Mouse (Mus musculus) right cerebral cortex, postnatal 36 days (tissue): ENCODE data around the gene Rgl3.

Experiments used
- DNase-seq, 2 experiments: peaks; one replicate each; pipeline ENCODE4 v3.0.0; 2022; ENCODE audit warnings: low spot score in 2 of 2, mixed read lengths in 1 of 2

Gene Rgl3

GRCm38 (mm10) chr9:21983911-21984310 is 5.3 kb downstream of the Rgl3 start:
- no peak for DNase-seq

DNA sequence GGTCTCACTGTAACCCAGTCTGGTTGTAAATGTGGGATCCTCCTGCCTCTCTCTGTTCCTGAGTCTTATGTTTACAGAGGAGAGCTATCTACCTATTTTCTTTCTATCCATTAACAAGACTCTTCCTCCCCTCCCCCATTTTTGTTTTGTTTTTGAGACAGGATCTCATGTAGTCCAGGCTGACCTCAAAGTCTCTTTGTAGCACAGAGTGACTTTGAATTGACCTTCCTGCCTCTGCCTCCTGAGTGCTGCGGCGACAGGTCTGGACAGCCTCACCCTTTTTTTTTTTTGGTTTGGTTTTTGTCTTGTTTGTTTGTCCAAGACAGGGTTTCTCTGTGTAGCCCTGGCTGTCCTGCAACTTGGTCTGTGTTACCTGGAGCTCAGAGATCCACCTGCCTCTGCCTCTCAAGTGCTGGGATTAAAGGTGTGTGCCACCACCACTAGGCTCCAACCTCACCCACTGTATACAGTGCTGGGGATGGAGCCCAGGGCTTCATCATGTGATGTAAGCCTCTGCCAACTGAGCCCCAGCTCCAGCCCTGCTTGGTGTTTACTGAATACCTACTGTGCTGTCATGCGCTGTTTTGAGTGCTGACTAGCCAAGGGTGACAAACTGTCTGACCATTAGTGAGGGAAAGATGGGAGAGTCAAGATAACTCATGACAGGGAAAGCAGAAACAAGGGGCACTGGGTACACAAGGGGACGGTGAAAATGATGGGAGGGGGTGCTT is 10.7 kb downstream of the Rgl3 start:
- DNase-seq: no peak

DNA sequence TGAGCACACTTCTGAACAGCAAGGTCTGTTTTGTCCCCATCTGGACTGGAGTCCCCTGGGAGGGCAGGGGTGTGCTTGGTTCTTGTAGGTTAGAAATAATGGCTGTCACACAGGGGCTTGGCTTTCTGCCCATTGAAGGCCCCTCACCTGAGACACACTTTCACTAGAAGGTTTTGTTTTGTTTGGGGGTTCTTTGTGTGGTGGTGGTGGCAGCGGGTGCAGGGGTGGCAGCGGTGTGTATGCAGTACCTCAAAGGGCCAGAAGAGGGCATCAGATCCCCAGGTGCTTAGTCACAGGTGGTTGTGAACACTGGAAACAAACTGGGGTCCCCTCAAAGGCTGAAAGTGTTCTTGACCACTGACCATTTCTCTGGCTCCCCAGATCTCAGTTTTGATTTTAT is 11.3 kb downstream of the Rgl3 start:
- no peak for DNase-seq

- DNase-seq: no peak
These were observed 11.9 kb downstream of the Rgl3 start for GRCm38 (mm10) chr9:21977331-21977730.

DNA sequence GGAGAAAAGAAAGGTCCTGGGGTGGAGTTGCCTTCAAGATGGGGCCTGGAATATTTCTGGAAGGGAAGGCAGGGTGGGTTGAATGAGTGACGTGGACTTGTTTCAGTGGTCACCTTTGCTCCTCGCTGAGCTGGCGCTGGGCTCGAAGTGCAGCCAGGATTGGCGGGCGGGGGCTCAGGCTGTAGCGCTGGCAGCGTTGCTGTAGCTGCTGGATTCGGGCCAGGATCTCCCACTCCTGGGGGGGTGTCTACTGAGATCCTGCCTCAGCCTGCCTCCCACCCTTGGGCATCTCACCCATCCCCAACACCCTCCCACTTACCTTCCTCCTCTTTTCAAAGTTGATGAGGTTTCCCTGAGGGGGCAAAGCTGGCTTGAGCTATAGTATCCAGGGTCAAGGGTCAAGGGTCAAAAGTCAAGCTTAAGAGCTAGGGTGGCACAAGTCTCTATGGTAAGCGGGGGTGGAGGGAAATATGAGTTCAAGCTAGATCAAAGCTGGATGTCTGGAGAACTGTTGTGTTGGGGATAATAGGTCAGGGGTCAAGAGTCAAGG is 12.5 kb downstream of the Rgl3 start:
- DNase-seq: no peak

DNA sequence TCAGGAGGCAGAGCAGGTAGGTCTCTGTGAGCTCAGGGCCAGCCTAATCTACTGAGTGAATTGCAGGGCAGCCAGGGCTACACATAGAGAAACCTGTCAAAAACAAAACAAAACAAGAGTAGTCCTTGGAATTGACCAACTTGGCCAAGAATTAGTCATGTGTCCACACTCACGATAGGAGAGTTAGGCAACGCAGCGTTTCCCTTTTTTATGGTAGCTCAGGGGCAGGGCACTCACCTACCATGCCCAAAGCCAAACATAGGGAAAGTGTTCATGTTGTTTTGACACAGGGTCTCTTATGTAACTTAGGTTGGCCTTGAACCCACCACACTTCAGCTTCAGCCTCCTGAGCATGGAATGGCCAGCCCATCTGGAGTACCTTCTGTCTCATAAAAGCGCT is 19.9 kb downstream of the Rgl3 start:
- no peak for DNase-seq

DNA sequence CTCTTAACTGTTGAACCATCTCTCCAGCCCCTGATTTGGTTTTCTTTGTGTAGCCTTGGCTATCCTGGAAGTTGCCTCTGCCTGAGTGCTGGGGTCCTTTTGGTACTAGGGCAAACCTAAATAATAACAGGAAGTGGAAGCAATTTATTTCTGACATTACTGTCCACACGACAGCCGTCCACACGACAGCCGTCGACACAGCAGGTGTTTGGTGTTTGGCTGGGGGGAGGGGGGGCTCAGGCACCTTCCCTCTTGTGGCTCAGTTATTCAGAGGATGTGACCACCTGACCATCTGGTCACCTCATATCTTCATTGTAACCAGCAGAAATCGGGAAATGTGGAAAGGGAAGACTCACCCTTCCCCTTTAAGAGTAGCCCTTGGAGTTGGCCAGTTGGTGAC is 20.4 kb downstream of the Rgl3 start:
- DNase-seq: no peak

DNA sequence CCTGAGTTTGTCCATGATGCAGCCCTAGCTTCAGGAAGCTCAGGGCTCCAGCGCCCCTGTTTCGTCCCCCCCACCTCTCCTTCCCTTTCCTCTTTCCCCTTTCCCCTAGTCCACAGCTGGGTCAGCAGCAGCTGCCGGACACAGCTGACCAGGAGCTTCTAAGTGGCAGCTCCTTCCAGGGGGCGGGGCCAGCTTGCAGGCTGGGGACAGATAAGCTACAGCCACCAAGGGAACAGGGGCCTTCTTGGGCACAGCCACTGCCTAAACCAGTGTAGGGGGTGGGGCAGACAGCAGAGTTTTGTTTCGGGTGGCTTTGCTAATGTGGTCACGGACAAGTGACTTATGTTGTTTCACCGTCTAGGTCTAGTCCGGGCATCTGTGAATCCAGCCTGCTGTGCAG is 25.8 kb downstream of the Rgl3 start, which contains the start of gene Epor:
Gene Epor, minus strand, starts transcription at position 90 of the 400 bp plus-strand sequence.
- DNase-seq: no peak

GRCm38 (mm10) chr9:21962416-21963059 is 26.7 kb downstream of the Rgl3 start:
- peak; percentile 70 to 84 for DNase-seq

DNA sequence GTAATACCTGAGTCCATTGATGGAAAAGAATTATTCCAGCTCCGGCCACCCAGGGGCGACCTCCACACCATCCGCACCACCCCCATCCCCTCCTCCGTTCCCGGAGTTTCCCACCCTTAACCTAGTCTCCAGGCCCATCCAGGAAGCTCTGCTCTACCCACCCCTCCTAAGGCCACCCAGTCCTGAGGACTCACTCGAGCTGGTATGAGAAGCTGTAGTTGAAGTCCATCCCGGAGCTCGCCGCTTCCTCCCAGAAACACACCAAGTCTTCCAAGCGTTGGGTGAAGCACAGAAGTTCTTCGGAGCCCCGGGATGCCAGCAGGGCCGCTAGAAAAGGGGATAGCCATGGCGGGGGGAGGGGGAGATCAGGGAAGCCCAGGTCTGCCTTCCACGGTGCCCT is 27.2 kb downstream of the Rgl3 start:
- DNase-seq: no peak

DNA sequence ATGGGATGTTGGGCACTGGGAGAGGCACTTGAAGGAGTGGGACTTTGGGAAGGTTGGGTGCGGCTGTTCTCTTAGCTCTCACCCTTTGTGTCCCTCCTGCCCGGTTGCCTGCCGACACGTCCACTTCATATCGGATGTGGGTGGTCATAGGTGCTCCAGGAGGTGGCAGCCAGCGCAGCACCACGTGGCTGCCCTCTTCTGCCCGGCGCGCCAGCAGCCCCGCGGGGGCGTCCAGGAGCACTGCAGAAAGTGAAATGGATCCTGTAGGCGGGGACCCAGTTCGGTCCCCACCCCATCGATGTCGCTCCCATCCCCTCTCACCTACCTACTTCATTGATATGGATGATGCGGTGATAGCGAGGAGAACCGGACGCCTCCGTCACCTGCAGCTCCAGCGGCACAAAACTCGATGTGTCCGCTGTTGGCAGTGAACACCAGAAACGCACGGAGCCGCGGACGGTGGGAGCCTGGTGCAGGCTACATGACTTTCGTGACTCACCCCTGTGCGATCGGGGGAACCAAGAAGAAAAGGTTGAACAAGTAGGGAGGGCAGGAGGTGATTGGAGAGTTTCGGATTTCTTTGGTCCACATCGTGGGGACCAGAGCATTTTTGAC is 27.8 kb downstream of the Rgl3 start:
- DNase-seq: no peak

DNA sequence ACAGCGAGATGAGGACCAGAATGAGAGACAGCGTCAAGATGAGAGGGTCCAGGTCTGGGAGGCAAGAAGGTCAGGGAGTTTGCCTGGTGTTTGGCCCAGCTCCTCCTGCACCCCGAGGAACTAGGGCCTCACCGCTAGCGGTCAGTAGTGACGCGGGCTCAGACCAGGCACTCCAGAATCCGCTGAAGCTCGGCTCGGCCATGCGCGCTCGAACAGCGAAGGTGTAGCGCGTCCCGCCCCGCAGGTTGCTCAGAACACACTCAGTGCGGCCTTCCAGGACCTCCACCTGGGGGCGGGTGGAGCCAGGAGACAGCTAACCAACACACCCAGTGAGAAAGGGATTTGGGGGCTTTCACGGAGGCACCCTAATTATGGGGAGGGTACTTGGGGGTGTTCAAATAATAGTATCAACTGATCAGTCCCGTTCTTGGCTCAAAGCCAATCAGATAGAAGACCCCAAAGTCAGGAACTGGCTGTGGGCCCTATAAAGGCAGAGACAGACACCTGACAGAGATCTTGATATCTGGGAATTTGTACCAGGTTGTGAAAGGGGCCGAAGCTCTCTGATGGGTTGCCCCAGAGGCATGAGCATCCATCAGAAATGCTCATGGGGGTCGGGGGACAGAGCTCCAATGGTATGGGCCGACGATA is 28.6 kb downstream of the Rgl3 start:
- no peak for DNase-seq

GRCm38 (mm10) chr9:21960135-21960534 is 29.1 kb downstream of the Rgl3 start:
- no peak for DNase-seq

GRCm38 (mm10) chr9:21959244-21959643 is 30.0 kb downstream of the Rgl3 start:
- no peak for DNase-seq

- DNase-seq: no peak
These were observed 30.9 kb downstream of the Rgl3 start for GRCm38 (mm10) chr9:21958372-21958771.

GRCm38 (mm10) chr9:21955570-21956281 is 33.5 kb downstream of the Rgl3 start, which contains the start of gene Swsap1:
TSS of gene Swsap1 (plus strand) at chr9:21955755.
- DNase-seq: peak; percentile 99

DNA sequence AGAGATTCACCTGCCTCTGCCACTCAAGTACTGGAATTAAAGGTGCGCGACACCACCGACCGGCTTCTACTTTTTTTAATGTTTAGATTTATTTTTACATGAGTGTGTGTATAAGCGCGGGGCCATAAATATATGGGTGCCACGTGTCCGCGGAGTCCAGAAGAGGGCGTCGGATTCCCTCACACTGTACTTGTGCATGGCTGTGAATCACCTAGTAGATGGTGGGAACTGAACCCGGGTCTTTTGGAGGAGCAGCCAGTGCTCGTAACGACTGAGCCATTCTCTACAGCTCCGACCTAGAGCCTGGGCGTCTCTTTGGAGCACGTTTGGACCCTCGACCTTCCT is 34.0 kb downstream of the Rgl3 start:
- no peak for DNase-seq

DNA sequence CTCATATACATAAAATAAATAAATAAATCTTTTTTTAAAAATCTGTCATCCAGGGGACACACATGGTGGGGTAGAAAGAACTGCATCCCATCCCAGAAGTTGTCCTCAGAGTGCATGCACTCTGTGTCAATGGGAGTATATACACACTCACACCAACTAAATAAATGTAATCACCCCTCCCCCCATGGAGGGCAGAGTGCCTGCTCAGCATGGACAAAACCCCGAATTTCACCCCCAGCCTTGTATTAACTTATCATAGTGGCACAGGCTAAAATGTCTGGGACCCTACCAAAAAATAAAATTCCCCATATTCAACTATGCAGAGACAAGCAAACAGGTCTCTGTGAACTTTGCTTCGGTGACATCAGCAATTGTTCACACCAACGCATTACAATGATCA is 34.6 kb downstream of the Rgl3 start:
- DNase-seq: no peak

DNA sequence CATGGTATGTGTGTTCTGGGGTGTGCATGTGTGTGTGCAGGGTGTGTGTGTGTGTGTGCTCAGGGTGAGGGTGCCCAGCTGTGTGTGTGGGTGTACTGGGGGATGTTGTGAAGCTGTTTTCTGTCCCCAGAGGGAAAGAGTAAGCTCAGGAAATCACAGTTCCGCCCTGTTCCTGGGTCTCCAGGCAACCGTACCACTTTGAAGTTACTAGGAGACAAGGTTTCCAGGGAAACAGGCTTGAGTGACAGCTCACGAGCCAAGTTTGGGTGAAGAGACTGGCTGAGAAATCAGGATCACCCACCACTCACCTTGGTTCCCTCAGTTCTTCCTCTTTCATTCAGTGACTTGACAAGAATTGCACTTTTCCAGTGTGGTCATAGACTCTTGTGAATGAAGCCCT is 35.6 kb downstream of the Rgl3 start:
- DNase-seq: peak; percentile 63 to 82

DNA sequence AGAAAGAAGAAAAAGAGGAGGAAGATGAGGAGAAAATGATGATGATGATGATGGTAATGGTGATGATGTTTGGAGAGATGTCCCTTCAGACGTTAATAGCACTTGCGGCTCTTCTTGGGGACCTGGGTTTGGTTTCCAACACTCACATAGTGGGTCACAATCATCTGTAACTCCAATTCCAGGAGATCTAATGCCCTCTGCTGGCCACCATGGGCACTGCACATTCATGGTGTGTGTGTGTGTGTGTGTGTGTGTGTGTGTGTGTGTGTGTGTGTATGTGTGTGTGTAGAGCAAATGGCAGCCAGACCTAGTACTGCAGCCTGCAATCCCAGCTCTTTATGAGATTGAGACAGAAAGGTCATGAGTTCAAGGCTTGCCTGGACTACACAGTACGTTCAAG is 37.3 kb downstream of the Rgl3 start:
- no peak for DNase-seq

DNA sequence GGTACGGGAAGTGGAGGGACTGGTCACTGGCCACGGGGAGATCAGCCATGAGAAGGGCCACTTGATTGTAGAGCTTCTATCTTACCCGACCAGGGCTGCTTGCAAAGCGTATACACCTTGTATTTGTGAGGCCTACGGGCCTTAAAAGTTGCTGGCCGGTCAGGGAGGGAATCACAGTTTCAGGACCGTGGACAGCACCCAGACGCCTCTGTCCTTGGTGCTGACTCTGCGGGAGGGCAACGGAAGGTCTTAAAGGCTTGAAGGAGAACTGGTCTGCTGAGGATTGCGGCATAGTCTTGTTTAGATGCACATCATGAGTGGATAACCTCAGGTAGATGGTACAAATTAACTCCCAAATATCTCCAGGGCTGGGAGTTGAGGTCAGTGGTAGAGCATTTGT is 38.9 kb downstream of the Rgl3 start:
- no peak for DNase-seq

DNA sequence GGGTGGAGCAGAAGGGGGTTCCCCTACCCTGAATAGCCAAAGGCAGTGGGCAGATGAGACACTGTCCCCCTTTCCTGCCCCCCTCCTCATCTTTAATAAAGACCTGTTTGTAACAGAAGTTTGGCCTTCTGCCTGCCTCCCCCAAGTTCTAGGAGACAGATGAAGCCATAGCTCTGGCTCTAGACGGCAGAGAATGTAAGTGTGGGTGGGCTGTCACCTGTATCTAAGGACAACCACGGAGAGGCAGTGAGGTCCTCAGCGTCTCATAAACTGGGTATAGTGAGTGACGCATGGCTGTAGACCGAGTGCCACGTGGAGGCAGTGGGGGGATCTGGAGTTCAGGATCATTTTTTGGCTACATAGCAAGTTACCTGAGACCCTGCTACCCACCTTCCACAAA is 40.5 kb downstream of the Rgl3 start:
- DNase-seq: no peak
